Mouse (Mus musculus) ES-CJ7 (cell line): Measurements from ENCODE around the gene Suv39h1.
"Not testable (repeated sequence)": the region's sequence is repeated elsewhere in the genome, so short reads cannot be mapped to it uniquely, and the experiment has no call there.

Source experiments
- DNase-seq: peaks from one replicate; pipeline ENCODE4 v3.0.0; 2011; ENCODE audit warnings: low read depth, low spot score

Gene Suv39h1

GRCm38 (mm10) chrX:8074430-8075014 lies at the start of gene Suv39h1:
TSS of gene Suv39h1 (minus strand) at chrX:8074760.
- DNase-seq: peak; percentile 94

DNA sequence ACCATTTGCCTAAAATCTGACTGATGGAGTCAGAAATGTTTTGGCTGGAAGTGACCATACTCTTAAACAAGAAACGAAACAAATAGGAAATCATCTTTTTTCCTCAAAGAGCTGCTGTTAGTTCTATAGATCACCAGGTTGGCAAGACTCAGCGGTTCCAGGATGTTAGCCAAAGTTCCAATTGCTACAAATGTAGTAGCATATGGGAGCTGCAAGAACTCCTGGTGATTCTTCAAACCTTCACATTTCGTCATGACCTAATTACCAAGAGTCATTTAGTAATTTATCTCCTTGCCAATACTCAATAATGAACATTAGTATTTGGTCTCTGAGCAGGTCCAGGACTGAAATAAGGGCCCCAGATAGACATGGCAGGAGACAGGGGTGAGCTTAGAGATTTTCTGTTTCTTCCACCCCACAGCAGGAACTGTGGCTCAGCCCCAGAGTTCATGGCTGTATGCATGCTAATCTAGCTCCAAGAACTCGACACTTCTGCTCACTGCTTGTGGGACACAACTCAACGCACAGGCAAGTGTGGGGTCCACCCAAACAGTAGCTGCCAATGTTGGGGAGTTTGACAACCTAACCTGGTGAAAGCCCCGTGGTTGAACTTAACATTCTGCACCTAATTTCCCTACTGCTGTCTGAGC lies 49.4 kb upstream of the Suv39h1 start:
- DNase-seq: no peak

DNA sequence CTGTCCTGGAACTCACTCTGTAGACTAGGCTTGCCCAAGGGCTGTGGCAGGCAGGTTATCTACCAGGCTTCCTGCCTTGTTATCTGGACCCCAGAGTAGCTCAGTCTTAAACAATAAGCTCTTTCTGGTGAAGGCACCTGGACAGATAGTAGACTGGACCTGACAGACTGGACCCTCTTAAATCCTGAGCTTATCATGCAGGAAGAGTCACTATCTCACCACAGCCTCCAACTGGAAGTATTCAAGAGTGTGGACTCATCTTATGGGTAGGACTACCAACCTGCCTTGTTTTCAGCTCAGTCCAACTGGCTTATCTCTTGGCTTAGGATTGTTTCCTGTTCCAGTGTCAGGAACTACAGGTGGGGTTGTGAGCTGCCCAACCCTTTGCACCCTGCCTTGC lies 42.7 kb upstream of the Suv39h1 start:
- no peak for DNase-seq

GRCm38 (mm10) chrX:8115275-8115674 lies 40.7 kb upstream of the Suv39h1 start:
- DNase-seq: no peak

DNA sequence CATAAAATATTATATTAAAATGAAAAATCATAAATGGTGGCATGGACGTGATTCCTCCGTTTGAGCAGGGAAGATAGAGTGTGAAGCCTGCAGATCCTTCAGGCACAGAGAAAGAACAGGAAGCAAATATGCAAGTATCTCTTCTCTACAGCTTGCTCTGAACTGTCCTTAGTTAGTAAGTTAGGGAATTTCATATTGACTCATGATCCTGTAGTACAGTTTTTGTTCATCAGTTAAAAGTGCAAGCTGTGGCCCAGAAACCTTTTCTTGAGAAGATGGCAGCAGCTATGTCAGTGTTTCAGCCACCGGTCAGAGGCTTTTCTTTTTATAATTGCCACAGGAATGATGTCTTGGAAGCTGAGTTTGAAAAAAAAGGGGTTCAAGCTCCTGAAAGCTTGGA lies 30.5 kb upstream of the Suv39h1 start:
- DNase-seq: no peak

DNA sequence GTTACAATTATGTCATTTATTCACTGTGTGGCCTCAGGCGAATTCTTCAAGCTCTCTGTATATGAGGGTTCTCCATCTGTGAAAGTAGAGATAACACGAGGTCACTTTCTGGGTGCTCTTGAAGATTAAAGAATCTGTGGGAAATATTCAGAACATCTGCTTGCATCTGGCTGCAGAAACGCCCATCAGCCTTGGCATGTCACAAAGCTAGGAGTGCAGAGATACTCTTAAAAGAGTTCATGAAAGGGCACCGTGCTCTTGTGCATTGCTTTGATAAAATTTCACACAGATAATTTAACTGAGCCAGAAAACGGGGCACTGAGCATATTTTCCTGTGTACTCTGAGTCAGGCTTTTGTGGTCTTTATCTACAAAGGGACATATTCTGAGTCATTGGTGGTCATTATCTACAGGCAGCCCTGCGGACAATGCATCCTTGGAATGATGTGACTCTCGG lies 27.7 kb upstream of the Suv39h1 start:
- no peak for DNase-seq

- DNase-seq: peak; percentile 87
Observed at GRCm38 (mm10) chrX:8101017-8101416, 26.5 kb upstream of the Suv39h1 start.

DNA sequence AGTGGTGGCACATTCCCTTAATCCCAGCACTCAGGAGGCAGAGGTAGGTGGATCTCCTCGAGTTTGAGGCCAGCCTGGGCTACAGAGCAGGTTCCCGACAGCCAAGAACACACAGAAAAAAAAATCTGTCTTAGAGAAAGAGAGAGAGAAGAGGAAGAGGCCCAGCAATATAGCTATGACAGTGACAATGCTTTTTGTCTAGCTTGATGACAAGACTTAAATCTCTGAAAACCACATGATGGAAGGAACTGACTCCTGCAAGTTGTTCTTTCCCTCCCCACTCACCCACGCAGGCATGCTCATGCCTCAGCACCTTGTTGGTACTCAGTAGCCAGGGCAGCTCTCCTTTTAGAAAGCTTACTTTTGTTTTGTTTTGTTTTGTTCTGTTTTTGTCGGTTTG lies 24.9 kb upstream of the Suv39h1 start:
- DNase-seq: no peak

- peak; percentile 96 for DNase-seq
Observed at GRCm38 (mm10) chrX:8096787-8097242, 22.3 kb upstream of the Suv39h1 start.

DNA sequence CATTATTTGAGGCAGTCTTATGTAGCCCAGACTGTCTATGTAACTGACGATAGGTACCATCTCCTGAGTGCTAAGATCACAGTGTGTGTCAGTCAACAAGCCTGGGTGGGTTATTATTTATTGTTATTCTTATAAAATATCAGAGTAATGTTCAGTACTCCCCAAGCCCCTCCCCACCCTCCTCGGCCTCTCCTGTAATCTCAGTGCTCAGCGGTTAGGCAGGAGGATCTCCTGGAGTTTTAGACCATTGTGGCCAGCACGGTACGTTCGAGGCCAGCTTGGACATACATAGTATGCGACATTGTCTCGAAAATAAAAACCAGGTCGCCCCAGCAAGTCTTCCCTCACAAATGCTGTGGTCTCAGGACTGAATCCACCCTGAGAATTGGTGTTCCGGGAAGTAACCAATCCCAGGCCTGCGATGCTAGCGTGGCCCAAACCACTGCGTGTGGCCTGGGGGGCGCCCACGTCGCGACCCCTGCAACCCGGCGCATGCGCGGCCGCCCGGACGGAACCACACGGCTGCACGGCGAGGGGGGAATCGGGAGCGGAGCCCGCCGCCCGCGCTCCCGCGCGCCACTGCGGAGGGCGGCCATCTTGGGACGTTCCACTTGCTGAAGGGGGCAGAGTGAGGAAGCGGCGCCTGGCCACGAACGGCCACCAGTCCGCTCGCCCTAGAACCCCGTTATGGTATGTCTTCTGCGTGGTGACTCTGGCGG lies 21.7 kb upstream of the Suv39h1 start:
- DNase-seq: not testable (repeated sequence)

- peak; percentile 25 for DNase-seq
Observed at GRCm38 (mm10) chrX:8095546-8095945, 21.0 kb upstream of the Suv39h1 start.

GRCm38 (mm10) chrX:8090954-8091347 lies 16.4 kb upstream of the Suv39h1 start:
- DNase-seq: not testable (repeated sequence)

DNA sequence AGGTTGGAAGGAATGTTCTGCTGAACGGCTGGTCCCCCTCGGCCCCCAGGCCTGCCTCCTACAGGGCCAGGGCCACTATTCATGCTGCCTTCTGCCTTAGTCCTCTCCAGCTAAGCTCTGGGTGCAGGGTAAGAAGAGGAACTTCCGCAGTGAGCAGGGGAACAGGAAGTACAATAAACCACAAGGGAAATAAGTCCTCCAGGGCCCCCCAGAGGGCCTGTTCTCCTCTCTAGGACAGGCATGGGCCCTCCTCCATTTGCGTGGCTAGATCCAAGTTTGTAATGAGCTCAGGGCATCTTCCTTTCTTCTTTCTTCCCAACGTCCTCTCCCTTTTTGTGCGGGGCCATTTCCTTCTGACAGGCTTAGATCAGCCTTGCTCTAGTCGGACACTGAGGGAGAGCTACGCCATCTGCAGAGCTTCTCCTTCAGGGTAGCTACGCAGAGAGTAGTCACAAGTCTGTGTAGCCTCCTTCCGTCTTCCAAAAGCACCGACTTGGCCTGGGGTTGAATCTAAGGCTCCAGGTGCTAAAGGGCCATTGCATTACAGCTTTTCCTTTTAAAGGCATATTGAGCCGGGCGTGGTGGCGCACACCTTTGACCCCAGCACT lies 15.9 kb upstream of the Suv39h1 start, which contains the start of gene Was:
Gene Was, minus strand, starts transcription at position 153 of the 608 bp plus-strand sequence.
- no peak for DNase-seq

DNA sequence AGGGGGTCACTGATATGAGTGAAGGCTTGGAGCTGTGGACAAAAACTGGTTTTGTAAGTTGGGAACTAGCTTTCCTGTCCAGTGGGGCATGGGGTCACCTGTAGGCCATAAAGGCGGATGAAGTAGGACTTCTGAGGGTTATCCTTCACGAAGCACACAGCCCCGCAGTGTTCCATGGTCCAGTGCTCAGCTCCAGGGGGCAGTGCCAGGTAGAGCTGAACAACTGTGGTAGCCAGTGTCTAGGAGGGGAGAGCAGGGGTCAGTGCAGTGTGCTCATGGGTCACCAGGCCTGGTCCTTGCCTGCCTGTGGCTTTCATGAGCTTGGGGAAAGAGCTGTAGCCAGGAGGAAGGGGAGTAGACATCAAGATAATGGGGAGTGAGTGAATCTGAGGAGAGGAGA lies 15.2 kb upstream of the Suv39h1 start:
- no peak for DNase-seq

GRCm38 (mm10) chrX:8085611-8086010 lies 11.1 kb upstream of the Suv39h1 start:
- no peak for DNase-seq

- DNase-seq: no peak
Observed at GRCm38 (mm10) chrX:8084771-8085259, 10.3 kb upstream of the Suv39h1 start.

- DNase-seq: no peak
Observed at GRCm38 (mm10) chrX:8075104-8075503, 544 bp upstream of the Suv39h1 start.

- peak; percentile 24 for DNase-seq
Observed at GRCm38 (mm10) chrX:8073881-8074429, 605 bp downstream of the Suv39h1 start.

- DNase-seq: no peak
Observed at GRCm38 (mm10) chrX:8069166-8069565, 5.4 kb downstream of the Suv39h1 start.

- DNase-seq: peak; percentile 89
Observed at GRCm38 (mm10) chrX:8051044-8051781, 23.3 kb downstream of the Suv39h1 start.

DNA sequence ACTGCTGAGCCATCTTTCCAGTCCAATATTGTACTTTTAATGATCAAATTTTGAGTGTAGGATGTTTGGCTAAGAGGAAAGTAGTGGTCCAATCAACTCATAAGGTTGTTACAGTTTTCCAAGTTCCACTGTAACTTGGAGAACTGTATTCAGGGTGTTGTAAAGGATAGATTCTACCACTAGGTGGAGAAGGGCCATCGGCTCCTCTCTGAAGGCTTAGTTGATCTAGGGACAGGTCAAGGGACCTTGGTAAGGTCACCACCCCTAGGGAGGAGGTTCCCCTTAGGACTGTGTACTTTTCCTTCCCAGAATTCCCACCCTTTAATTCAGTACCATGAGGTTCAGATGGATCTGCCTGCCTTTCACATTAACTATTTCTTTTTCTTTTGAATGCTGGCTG lies 41.6 kb downstream of the Suv39h1 start:
- DNase-seq: peak; percentile 65
